Mouse (Mus musculus) liver (tissue): ENCODE results near the gene 1810046K07Rik.

ENCODE experiments used
- DNase-seq: peaks from one replicate; pipeline ENCODE4 v3.0.0-alpha.2; 2020; ENCODE audit warnings: mixed read lengths

1810046K07Rik gene

GRCm38 (mm10) chr9:51303980-51304379 lies 24.7 kb downstream of the 1810046K07Rik start:
- DNase-seq: no peak

DNA sequence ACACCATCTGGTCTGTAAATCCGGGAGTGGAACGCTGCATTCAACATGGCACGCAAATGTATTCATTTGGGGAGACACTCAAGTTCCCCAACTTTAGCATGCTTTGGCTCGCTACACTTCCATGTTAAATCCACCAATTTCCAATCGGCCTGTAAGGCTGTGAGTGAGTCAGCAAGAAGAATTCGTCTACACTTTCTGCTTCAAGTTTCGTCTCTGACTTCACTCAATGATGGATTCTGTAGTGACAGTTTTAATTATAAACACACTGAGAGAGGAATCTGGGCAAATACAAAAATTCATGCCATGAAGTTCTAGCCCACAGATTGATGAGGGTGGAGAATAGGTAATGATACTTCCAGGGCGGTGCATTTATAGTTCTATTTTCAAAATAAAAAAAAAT lies 35.2 kb downstream of the 1810046K07Rik start:
- no peak for DNase-seq

GRCm38 (mm10) chr9:51292674-51293073 lies 36.0 kb downstream of the 1810046K07Rik start:
- peak; percentile 66 for DNase-seq

DNA sequence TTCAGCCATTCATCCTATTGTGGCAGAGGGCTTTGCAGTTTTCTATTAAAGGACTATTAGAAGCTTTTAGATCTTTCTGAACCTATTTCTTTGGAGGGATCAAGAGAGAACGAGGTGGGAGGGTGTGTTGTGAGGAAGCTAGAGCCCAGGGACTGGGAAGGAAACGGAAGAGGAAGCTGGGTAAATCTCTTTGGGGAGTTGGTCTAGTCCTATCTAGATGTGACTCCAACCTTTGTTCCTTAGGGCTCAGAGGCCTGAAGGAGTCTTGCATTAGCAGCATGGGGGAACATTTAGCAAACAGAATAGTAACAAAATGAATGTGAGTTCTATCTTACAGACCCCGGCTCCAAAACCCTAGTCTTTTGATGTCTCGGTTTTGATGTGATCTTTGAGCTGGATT lies 37.7 kb downstream of the 1810046K07Rik start:
- DNase-seq: no peak

GRCm38 (mm10) chr9:51286079-51286478 lies 42.6 kb downstream of the 1810046K07Rik start:
- no peak for DNase-seq

DNA sequence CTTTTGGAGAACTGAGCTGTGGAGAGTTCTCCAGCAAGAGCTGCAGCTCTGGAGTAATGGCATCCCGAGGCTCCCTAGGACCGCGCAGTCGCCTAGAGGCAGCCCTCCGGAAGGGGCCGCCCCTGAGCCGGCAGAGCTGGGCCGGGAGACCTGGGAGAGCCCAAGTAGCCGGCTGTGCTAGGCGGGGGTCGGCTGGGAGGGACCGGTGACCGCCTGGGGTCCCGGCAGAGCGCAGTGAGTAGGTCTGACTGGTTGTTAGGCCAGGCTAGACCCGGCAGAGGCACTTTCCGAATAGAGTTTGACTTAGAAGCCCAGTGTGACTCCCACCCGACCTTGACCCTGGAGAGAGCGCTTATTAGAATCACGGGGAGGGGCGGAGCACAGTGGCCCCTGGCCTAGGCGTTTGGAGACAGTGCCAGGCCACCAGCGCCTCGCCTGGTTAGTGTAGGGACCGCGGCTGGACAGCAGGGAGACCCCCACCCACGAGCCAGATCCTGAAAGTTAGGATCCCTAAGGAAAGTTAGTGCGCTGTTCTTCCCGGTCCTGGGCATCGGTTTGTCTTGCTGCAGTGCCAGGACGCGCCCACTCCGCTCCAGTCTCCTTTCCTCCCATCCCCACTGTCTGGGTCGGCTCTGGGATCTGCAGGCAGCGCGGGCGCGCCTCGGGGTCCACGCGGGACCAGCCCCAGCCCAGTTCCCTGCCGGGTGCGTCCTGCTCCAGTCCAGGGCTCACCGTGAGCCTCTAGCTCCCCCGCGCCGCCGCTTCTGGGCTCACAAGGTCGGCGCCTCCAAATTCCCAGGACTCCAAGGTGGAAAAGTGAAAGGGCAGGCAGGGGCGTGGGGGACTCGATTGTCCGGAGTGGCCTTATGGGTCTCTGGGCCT lies 50.0 kb downstream of the 1810046K07Rik start, which contains the start of gene Colca2:
Gene Colca2 (minus strand): TSS at position 70 of the 882 bp plus-strand sequence.
- DNase-seq: peak; percentile 65

- DNase-seq: no peak
These were observed 50.8 kb downstream of the 1810046K07Rik start for GRCm38 (mm10) chr9:51277834-51278498.

GRCm38 (mm10) chr9:51274678-51275077 lies 54.0 kb downstream of the 1810046K07Rik start:
- DNase-seq: no peak

DNA sequence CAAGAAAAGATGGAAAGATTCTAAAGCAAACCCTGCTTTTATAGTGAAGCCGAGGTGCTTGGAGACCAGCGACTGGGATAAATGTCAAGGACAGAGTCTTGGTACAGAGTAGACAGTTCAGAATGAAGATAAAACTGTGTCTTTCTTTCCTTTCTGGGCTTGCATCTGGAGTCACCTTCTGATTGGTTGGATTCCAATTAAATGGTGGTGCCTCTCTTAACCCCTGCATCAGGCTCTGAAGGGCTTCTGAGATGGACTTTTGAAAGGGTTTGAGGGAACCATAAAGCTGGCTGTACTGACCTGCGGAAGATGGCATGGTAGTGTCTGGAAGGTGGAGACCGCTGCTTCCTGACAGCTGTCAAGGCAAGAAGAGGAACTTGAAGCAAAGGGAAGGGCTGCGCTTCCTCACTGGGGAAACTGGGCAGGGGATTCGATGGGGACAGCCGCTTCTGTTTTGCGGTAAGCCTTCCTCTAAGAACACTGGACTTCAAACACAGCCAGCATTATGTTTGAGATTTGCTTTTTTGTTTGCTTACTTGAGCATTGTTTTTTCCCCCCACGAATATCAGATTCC lies 55.0 kb downstream of the 1810046K07Rik start:
- DNase-seq: peak; percentile 8

- no peak for DNase-seq
These were observed 56.6 kb downstream of the 1810046K07Rik start for GRCm38 (mm10) chr9:51272102-51272501.

DNA sequence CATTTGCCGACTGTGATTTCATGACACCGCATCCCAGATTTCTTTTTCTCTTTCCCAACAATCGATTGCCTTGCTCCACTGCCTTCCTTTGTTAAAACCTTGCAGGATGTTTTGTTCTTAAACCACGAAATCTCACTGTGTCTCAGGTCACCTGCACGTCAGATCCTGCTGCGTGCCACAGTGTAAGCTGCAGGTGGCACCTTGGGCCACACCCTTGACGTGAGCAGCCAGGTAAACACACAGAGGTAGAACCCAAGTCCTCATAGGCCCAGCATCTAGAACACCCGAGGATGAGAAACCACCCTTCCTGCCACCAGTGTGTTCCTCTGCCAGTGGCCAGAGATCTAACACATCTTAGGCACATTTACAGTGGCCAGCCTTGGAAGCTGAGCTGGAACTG lies 57.6 kb downstream of the 1810046K07Rik start:
- no peak for DNase-seq

DNA sequence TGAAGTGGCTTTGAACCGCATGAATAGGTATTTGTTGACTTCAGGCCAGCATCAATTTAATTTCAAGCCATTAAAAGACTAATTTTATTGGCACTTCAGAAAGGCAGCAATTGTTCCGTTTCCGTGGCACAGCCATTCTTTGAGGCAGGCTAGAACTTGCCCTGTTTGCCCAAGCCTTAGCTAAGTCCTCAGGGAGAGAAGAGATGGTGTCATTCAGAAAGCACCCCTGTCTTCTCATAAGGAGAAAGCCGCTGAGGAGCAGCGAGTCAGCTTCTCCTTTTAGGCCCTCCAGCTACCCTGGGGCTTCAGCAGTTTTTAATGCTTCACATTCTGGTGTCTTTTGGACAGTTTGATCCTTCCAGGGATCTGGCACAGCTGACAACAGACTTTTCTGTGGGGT lies 59.9 kb downstream of the 1810046K07Rik start:
- no peak for DNase-seq

DNA sequence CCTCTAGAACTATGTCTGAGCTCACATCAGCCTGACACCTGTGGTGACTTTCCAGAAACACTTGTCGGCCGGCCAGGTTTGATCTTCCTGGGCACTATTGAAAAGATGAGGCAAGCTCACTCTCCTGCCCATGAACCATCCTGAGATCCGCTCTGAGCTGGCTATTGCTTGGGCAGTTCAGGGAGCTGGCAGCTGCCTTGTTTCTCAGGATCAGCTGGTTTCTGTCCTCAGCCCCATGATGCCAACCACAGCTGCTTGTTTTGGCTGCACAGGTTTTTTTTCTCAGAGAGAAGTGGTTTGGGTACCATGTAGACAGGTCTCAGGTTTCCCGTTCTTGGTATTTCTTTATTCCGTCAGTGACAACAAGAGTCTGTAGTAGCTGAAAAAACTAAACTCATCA lies 70.3 kb downstream of the 1810046K07Rik start:
- no peak for DNase-seq

- no peak for DNase-seq
These were observed 71.8 kb downstream of the 1810046K07Rik start for GRCm38 (mm10) chr9:51256780-51257502.
